Mouse (Mus musculus) embryonic facial prominence, embryonic 14.5 days (tissue): ENCODE measurements around the gene Raet1d. TPM values are rescaled to one million over a fixed set of nuclear protein-coding genes. Genes with fewer than 3 reads are reported as not detected.
"Not testable (repeated sequence)": the region's sequence is repeated elsewhere in the genome, so short reads cannot be mapped to it uniquely, and the experiment has no call there.

ENCODE experiments used
- ATAC-seq: fragments of 200-750 bp; cut with Nextera tagmentation; 2 replicates; pipeline ENCODE4 v1.8.0; 2017; ENCODE audit warnings: low read depth, moderate number of reproducible peaks, moderate TSS enrichment
- DNase-seq: peaks from one replicate; pipeline ENCODE4 v3.0.0-alpha.2; 2015; ENCODE audit warnings: low spot score
- H3K27ac ChIP-seq: fragments of 300-500 bp; sonication (generic); replicated peaks from 2 replicates; pipeline ENCODE4 v1.5.1; 2014; ENCODE audit warnings: low read depth, mild to moderate bottlenecking, low read length, moderate library complexity
- H3K27me3 ChIP-seq: fragments of 300-500 bp; sonication (generic); replicated peaks from 2 replicates; pipeline ENCODE4 v1.6.1; 2014; ENCODE audit warnings: low read length; ENCODE audit not compliant: control insufficient read depth, insufficient read depth
- H3K36me3 ChIP-seq: fragments of 300-500 bp; sonication (generic); 2 replicates; pipeline ENCODE4 v1.6.1; 2014; ENCODE audit warnings: low read length, mixed read lengths; ENCODE audit not compliant: control insufficient read depth, insufficient read depth
- H3K4me1 ChIP-seq: fragments of 300-500 bp; sonication (generic); 2 replicates; pipeline ENCODE4 v1.6.1; 2014; ENCODE audit warnings: antibody characterized with exemption, low read length; ENCODE audit not compliant: control insufficient read depth, insufficient read depth
- H3K4me2 ChIP-seq: fragments of 300-500 bp; sonication (generic); 2 replicates; pipeline ENCODE4 v1.6.1; 2014; ENCODE audit warnings: low read depth, mild to moderate bottlenecking, low read length, moderate library complexity, mixed read lengths
- H3K4me3 ChIP-seq: fragments of 300-500 bp; sonication (generic); 2 replicates; pipeline ENCODE4 v1.5.1; 2014; ENCODE audit warnings: low read depth, mild to moderate bottlenecking, low read length
- H3K9ac ChIP-seq: fragments of 300-500 bp; sonication (generic); 2 replicates; pipeline ENCODE4 v1.6.1; 2014; ENCODE audit warnings: low read depth, mild to moderate bottlenecking, low read length, moderate library complexity, mixed read lengths
- H3K9me3 ChIP-seq: fragments of 300-500 bp; sonication (generic); 2 replicates; pipeline ENCODE4 v1.6.1; 2016; ENCODE audit warnings: low read length; ENCODE audit not compliant: control insufficient read depth
- WGBS: fragments of 180-500 bp; shearing (Covaris S2); extraction: QIAGEN DNeasy Blood & Tissue Kit; methylation state at CpG from one replicate; pipeline ENCODE4 v1.1.7; 2014; 5-methylcytosine and 5-hydroxymethylcytosine counted together
- polyA plus RNA-seq: library from polyadenylated mRNA; unstranded; fragments of >200 nt; fragmentation: Nextera tagmentation; extraction: Ambion mirVana; gene quantifications from 2 replicates; pipeline ENCODE4 v1.2.1, GENCODE M21; 2014

The Raet1d gene
- 11.1 and 17.0 TPM in 2 replicates for polyA plus RNA-seq

DNA sequence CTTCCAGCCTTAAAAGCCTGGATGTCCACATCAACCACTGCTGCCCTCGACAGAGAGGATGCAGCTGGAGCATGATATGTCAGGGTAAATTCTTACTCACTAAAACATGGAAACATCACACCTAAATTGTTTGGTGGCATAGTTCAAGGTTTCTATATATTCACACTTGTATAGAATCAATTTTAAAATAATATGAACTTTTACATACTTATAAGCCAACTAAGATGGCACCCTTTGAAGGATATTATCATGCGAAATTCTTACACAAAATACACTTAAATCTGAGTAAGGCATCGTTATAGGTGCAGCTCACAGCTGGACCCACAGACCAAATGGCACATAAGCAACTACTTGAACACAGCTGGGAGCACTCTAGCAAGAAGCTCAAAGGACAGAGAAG lies at the start of gene Raet1d:
Raet1d (plus strand) TSS at position 301 of the 400 bp plus-strand sequence.
- not testable (repeated sequence) for ATAC-seq, H3K27ac ChIP-seq, H3K4me1 ChIP-seq, DNase-seq, H3K4me3 ChIP-seq, H3K9ac ChIP-seq, H3K9me3 ChIP-seq, H3K36me3 ChIP-seq, H3K27me3 ChIP-seq
- peak within 1 kb of the TSS; percentile 39; the same call in 1 of the 2 replicates for H3K4me2 ChIP-seq
- 76% methylated on average over 3 of the region's 3 CpGs for WGBS

DNA sequence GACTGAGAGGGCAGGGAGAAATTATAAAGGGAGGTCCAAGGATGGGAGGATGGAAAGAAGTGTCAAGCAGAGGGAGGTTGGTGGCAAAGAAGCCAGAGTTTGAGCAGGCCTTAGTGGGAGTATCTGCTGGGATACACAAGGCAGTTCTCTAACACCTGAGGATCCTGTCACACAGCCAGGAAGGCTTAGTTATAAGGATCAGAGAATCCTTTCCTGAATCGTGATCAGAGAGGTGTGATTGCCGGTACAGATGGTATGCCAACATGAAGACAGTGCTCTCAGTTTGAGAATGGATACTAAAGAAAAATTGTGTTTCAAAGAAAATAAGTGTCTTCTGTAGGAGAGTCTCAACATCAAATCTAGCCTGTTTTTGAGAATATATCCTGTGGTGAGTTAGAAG lies 37.5 kb upstream of the Raet1d start:
- Histone ChIP-seq H3K4me1 (no peaks in the 10 kb centered on the region), H3K9ac (no peak overlapping the region), H3K4me3 (no peak overlapping the region), H3K9me3 (no peaks in the 10 kb centered on the region), H3K27me3 (no peaks in the 10 kb centered on the region), H3K27ac (no peak overlapping the region), H3K36me3 (no peaks in the 10 kb centered on the region), H3K4me2 (no peak overlapping the region)
- ATAC-seq (no peak), DNase-seq (no peak)
- WGBS: 88% methylated on average over 2 of the region's 2 CpGs

GRCm38 (mm10) chr10:22345721-22346120 lies 14.6 kb upstream of the Raet1d start:
- not testable (repeated sequence) for H3K4me2 ChIP-seq, H3K9me3 ChIP-seq, H3K4me3 ChIP-seq, H3K36me3 ChIP-seq, DNase-seq, H3K27me3 ChIP-seq, H3K9ac ChIP-seq, H3K27ac ChIP-seq, ATAC-seq, H3K4me1 ChIP-seq
- WGBS: 77% methylated on average over 4 of the region's 4 CpGs

DNA sequence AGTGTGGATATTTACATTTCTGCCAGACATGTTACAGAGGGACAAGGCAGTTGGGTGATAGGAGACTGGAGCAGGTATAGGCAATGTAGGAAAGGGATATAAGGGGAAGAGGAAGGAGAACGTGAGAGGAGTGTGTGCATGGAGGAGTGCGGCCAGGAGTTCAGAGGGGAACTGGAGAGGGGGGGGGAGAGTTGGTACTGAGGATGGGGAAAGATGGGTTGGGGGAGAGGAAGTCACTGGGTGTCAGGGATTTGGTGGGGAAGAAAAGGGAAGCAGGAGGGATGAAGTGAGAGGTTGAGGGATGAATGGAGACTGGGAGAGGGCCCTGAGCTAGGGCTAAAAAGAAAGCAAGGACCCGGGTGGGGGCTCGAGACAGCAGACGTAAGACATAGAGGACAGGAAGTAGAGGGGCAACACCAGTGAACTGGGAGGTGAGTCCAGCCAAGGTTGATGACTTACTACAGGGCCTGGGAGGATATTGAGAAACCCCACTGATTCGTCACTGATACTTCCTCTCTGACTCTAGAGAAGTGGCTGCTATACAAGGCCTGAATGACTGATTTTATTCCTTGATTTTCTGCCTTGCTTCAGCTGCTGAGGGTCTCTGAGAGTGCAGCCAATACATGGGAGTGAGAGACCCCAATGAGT lies 6.7 kb upstream of the Raet1d start:
- 68% methylated on average over 5 of the region's 6 CpGs for WGBS
- not testable (repeated sequence) for ATAC-seq

GRCm38 (mm10) chr10:22354196-22354574 lies 6.2 kb upstream of the Raet1d start:
- H3K27ac ChIP-seq, H3K9me3 ChIP-seq, ATAC-seq, H3K4me3 ChIP-seq, H3K4me2 ChIP-seq, H3K36me3 ChIP-seq, H3K4me1 ChIP-seq, DNase-seq, H3K27me3 ChIP-seq, H3K9ac ChIP-seq: not testable (repeated sequence)
- 78% methylated on average over 2 of the region's 2 CpGs for WGBS

More for the DNA sequence above, 6.7 kb upstream of the Raet1d start:
- H3K27ac ChIP-seq, H3K36me3 ChIP-seq, H3K4me2 ChIP-seq, H3K9me3 ChIP-seq, H3K9ac ChIP-seq, H3K27me3 ChIP-seq, H3K4me3 ChIP-seq, DNase-seq, H3K4me1 ChIP-seq: not testable (repeated sequence)

- not testable (repeated sequence) for H3K27me3 ChIP-seq
Observed at GRCm38 (mm10) chr10:22357373-22357772, 3.0 kb upstream of the Raet1d start.

DNA sequence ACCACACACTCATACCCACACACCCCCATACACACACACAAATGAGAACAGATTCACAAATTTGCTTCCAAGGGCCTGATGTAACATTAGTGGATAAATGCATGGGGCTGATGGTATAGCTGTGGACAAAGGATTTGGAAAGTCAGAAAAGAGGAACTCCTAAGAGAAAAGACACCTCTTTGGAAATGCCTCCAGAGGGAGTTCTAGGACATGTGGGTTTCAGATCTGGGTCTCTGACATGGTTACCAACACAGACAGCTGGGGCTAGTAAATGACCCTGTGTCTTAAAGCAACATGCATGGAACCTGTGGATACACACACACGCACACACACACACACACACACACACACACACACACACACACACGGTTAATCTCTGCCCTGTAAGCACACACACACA lies 605 bp downstream of the Raet1d start:
- H3K27ac ChIP-seq, H3K36me3 ChIP-seq, DNase-seq, H3K9me3 ChIP-seq, H3K4me3 ChIP-seq, H3K4me1 ChIP-seq, H3K9ac ChIP-seq, ATAC-seq, H3K4me2 ChIP-seq, H3K27me3 ChIP-seq: not testable (repeated sequence)
- WGBS: 80% methylated on average over 1 of the region's 2 CpGs

More at GRCm38 (mm10) chr10:22357373-22357772, 3.0 kb upstream of the Raet1d start:
- H3K4me1 ChIP-seq, H3K36me3 ChIP-seq, H3K9me3 ChIP-seq, H3K4me2 ChIP-seq, ATAC-seq, DNase-seq, H3K4me3 ChIP-seq, H3K27ac ChIP-seq, H3K9ac ChIP-seq: not testable (repeated sequence)
- 78% methylated on average over 1 of the region's 1 CpGs for WGBS

GRCm38 (mm10) chr10:22361415-22362352 lies 1.3 kb downstream of the Raet1d start:
- under 1% methylated on average over 9 of the region's 15 CpGs for WGBS
- not testable (repeated sequence) for H3K27ac ChIP-seq, H3K4me1 ChIP-seq, H3K9me3 ChIP-seq, H3K27me3 ChIP-seq, H3K9ac ChIP-seq, H3K36me3 ChIP-seq
- H3K4me2 ChIP-seq: peak overlapping the region; percentile 39
- peak; percentile 36 for DNase-seq
- ATAC-seq: peak; percentile 82
- H3K4me3 ChIP-seq: peak overlapping the region; percentile 19; the same call in 1 of the 2 replicates
